Mouse (Mus musculus) heart, embryonic 16.5 days (tissue): ENCODE data around the gene Mast1. TPM values are rescaled to one million over a fixed set of nuclear protein-coding genes. Genes with fewer than 3 reads are reported as not detected.

Source experiments
- ATAC-seq: fragments of 200-750 bp; cut with Nextera tagmentation; replicated peaks from 2 replicates; pipeline ENCODE4 v1.8.0; 2017; ENCODE audit warnings: moderate number of reproducible peaks; ENCODE audit not compliant: insufficient read depth, low FRiP score; ENCODE audit errors: extremely low read depth
- H3K27ac ChIP-seq: fragments of 300-500 bp; sonication (generic); 2 replicates; pipeline ENCODE4 v1.5.1; 2014; ENCODE audit warnings: mild to moderate bottlenecking, low read length, control low read depth, moderate library complexity
- H3K27me3 ChIP-seq: fragments of 300-500 bp; sonication (generic); 2 replicates; pipeline ENCODE4 v1.6.1; 2014; ENCODE audit warnings: low read length, mixed read lengths; ENCODE audit not compliant: control insufficient read depth, insufficient read depth
- H3K36me3 ChIP-seq: fragments of 300-500 bp; sonication (generic); 2 replicates; pipeline ENCODE4 v1.6.1; 2014; ENCODE audit not compliant: control insufficient read depth, insufficient read depth
- H3K4me1 ChIP-seq: fragments of 300-500 bp; sonication (generic); 2 replicates; pipeline ENCODE4 v1.6.1; 2014; ENCODE audit warnings: low read length, mixed read lengths; ENCODE audit not compliant: control insufficient read depth, insufficient read depth
- H3K4me2 ChIP-seq: fragments of 300-500 bp; sonication (generic); 2 replicates; pipeline ENCODE4 v1.6.1; 2014; ENCODE audit warnings: low read depth, mild to moderate bottlenecking, control low read depth, low read length
- H3K4me3 ChIP-seq: fragments of 300-500 bp; sonication (generic); 2 replicates; pipeline ENCODE4 v1.5.1; 2014; ENCODE audit warnings: mild to moderate bottlenecking, control low read depth, low read length
- H3K9ac ChIP-seq: fragments of 300-500 bp; sonication (generic); 2 replicates; pipeline ENCODE4 v1.6.1; 2014; ENCODE audit warnings: low read length, control low read depth
- H3K9me3 ChIP-seq: fragments of 300-500 bp; sonication (generic); replicated peaks from 2 replicates; pipeline ENCODE4 v1.6.1; 2016; ENCODE audit warnings: low read length; ENCODE audit not compliant: control insufficient read depth
- WGBS: fragments of 180-500 bp; shearing (Covaris S2); extraction: QIAGEN DNeasy Blood & Tissue Kit; methylation state at CpG from one replicate; pipeline ENCODE4 v1.1.7; 2014; 5-methylcytosine and 5-hydroxymethylcytosine counted together
- microRNA-seq: library from miRNA; unstranded; fragments of <30 nt; microRNA quantifications from one replicate; pipeline ENCODE4, GENCODE M21; 2017
- polyA plus RNA-seq: library from polyadenylated mRNA; unstranded; fragments of >200 nt; fragmentation: Nextera tagmentation; extraction: Ambion mirVana; gene quantifications from 2 replicates; pipeline ENCODE4 v1.2.1, GENCODE M21; 2015

Gene Mast1
- polyA plus RNA-seq, 1 experiment from 2014 or later: 0.09 TPM

- Histone ChIP-seq H3K36me3 (no peaks in the 10 kb centered on the region), H3K4me1 (peaks cover 11% of the 10 kb centered on the region), H3K9ac (no peak overlapping the region), H3K4me2 (no peak overlapping the region), H3K4me3 (no peak overlapping the region), H3K27ac (no peak overlapping the region), H3K27me3 (no peaks in the 10 kb centered on the region), H3K9me3 (no peaks in the 10 kb centered on the region)
- no peak for ATAC-seq
- WGBS: 76% methylated on average over 3 of the region's 3 CpGs
Observed at GRCm38 (mm10) chr8:84874339-84874738, 62.8 kb downstream of the Mast1 start.

DNA sequence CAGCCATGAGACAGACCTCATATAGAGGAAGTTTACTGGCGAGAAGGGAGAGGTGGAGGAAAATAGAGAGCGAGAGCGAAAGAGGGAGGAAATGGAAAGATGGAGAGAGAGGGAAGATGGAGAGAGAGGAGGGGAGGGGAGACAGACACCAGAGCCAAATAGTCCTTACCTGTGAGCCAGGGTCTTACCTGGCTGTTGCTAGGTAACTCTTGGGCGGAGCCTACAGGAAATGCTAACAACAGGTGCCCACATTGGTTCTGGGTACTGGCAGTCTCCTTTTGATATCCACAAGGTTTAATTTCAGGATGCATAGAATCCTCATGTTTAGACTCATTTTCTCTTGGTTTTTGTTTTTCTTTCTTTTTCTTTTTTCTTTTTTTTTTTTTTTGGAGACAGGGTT, 64.1 kb downstream of the Mast1 start:
- no peak overlapping the region for H3K9ac ChIP-seq
- H3K9me3 ChIP-seq: no peaks in the 10 kb centered on the region
- WGBS: 66% methylated on average over 4 of the region's 4 CpGs
- H3K36me3 ChIP-seq: peaks cover 10% of the 10 kb centered on the region
- peak overlapping the region; percentile 58 for H3K4me3 ChIP-seq
- H3K4me1 ChIP-seq: peaks cover 11% of the 10 kb centered on the region
- peak overlapping the region; percentile 95 for H3K4me2 ChIP-seq
- no peak overlapping the region for H3K27ac ChIP-seq
- ATAC-seq: no peak
- H3K27me3 ChIP-seq: no peaks in the 10 kb centered on the region

DNA sequence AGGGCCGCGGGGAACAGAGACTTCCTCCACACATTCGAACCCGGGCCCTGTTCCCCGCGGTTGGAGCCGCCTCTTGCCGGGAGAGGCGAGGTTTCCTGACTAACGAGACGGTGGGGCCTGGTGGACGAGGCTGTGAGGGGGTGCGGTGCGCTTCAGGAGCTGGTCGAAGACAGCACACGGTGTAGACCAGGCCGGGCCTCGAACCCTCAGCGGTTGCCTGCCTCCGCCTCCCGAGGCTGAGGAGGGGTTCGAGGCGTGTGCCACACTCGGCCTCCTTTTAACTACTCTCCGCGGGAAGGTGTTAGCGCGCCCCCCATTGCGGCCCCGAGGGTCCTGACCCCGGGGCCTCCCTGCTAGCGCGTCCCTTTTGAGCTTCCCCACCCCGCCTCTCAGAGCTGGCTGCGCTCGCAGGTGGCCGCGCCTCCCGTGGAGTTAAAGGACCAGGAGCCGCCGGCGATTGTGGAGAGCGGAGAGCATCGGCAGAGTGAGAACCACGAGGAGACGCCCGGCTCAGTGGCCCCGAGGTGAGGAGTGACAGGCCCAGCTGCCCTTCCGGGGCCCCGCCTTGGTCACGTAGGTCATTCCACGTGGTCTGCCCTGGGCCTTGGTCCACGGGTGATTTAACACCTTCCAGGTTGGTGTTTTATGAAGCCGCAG, 64.7 kb downstream of the Mast1 start:
- Histone ChIP-seq H3K9me3 (no peaks in the 10 kb centered on the region), H3K27me3 (no peaks in the 10 kb centered on the region), H3K4me1 (peaks cover 11% of the 10 kb centered on the region), H3K27ac (no peak overlapping the region), H3K4me2 (peak overlapping the region; percentile 95), H3K36me3 (peaks cover 16% of the 10 kb centered on the region), H3K9ac (peak overlapping the region; percentile 71), H3K4me3 (peak overlapping the region; percentile 58)
- WGBS: 2% methylated on average over 54 of the region's 54 CpGs
- ATAC-seq: peak; percentile 69

- H3K36me3 ChIP-seq: peaks cover 22% of the 10 kb centered on the region
- H3K4me2 ChIP-seq: peak within 1 kb of the TSS; percentile 95
- WGBS: 13% methylated on average over 42 of the region's 46 CpGs
- H3K27ac ChIP-seq: no peak within 1 kb of the TSS
- H3K4me1 ChIP-seq: peaks cover 11% of the 10 kb centered on the region
- H3K9ac ChIP-seq: peak within 1 kb of the TSS; percentile 71
- peak; percentile 67 for ATAC-seq
- H3K9me3 ChIP-seq: no peaks in the 10 kb centered on the region
- no peaks in the 10 kb centered on the region for H3K27me3 ChIP-seq
- peak within 1 kb of the TSS; percentile 58 for H3K4me3 ChIP-seq
Observed at GRCm38 (mm10) chr8:84871376-84872308, 65.5 kb downstream of the Mast1 start, which contains the start of gene Syce2. TSS of gene Syce2 (plus strand) at chr8:84872111.

Small RNAs within 50 kb of the gene (microRNA-seq; reads per million reads assigned to microRNA genes)
- gene Gm24197 (not detected), gene Mir7069 (2.7 reads per million, percentile 9 among the genes with 10 or more reads in this experiment)

Other genes with a start within 250 kb of the Mast1 start
- gene Nacc1, start 249.5 kb downstream of the Mast1 start, polyA plus RNA-seq: 11.7 and 14.4 TPM in 2 replicates
- 10.2 and 12.0 TPM in 2 replicates for gene Lyl1, start 235.9 kb downstream of the Mast1 start, polyA plus RNA-seq
- gene G430095P16Rik, start 214.4 kb downstream of the Mast1 start, polyA plus RNA-seq: 3.1 and 4.7 TPM in 2 replicates
- gene Nfix, start 137.0 kb downstream of the Mast1 start, polyA plus RNA-seq: 12.7 and 15.9 TPM in 2 replicates
- 6.6 and 6.8 TPM in 2 replicates for gene Dand5, start 114.5 kb downstream of the Mast1 start, polyA plus RNA-seq
- gene Gadd45gip1, start 105.8 kb downstream of the Mast1 start, polyA plus RNA-seq: 47.7 and 48.3 TPM in 2 replicates
- gene Rad23a, start 96.7 kb downstream of the Mast1 start, polyA plus RNA-seq: 128 and 131 TPM in 2 replicates
- 630 and 641 TPM in 2 replicates for gene Calr, start 90.4 kb downstream of the Mast1 start, polyA plus RNA-seq
- gene Farsa, start 80.4 kb downstream of the Mast1 start, polyA plus RNA-seq: 63.2 and 64.4 TPM in 2 replicates
- 26.2 and 35.4 TPM in 2 replicates for gene Syce2, start 65.2 kb downstream of the Mast1 start, polyA plus RNA-seq
- 43.1 and 46.0 TPM in 2 replicates for gene Gcdh, start 43.4 kb downstream of the Mast1 start, polyA plus RNA-seq
- gene Klf1, start 35.4 kb downstream of the Mast1 start, polyA plus RNA-seq: 1.3 and 1.4 TPM in 2 replicates
- gene Dnase2a, start 28.8 kb downstream of the Mast1 start, polyA plus RNA-seq: 5.2 and 6.3 TPM in 2 replicates
- gene Rtbdn, start 9.6 kb upstream of the Mast1 start, polyA plus RNA-seq: 0.24 and 0.38 TPM in 2 replicates
- gene Gm49661, start 32.1 kb upstream of the Mast1 start, polyA plus RNA-seq: not detected in 2 replicates
- gene Prdx2, start 32.2 kb upstream of the Mast1 start, polyA plus RNA-seq: 591 and 662 TPM in 2 replicates
- 80.2 and 82.7 TPM in 2 replicates for gene Rnaseh2a, start 32.4 kb upstream of the Mast1 start, polyA plus RNA-seq
- gene Junb, start 41.4 kb upstream of the Mast1 start, polyA plus RNA-seq: 11.7 and 15.3 TPM in 2 replicates
- 8.9 and 9.1 TPM in 2 replicates for gene Hook2, start 53.2 kb upstream of the Mast1 start, polyA plus RNA-seq
- not detected in 2 replicates for gene Best2, start 77.2 kb upstream of the Mast1 start, polyA plus RNA-seq
- 111 and 112 TPM in 2 replicates for gene Asna1, start 87.9 kb upstream of the Mast1 start, polyA plus RNA-seq
- gene Trir, start 89.5 kb upstream of the Mast1 start, polyA plus RNA-seq: 61.9 and 76.5 TPM in 2 replicates
- 18.8 and 21.5 TPM in 2 replicates for gene Tnpo2, start 99.6 kb upstream of the Mast1 start, polyA plus RNA-seq
- 19.5 and 20.6 TPM in 2 replicates for gene Fbxw9, start 122.7 kb upstream of the Mast1 start, polyA plus RNA-seq
- not detected in 2 replicates for gene Gm5741, start 130.6 kb upstream of the Mast1 start, polyA plus RNA-seq
- gene Dhps, start 134.4 kb upstream of the Mast1 start, polyA plus RNA-seq: 48.5 and 51.5 TPM in 2 replicates
- gene Wdr83os, start 143.4 kb upstream of the Mast1 start, polyA plus RNA-seq: 115 TPM in 2 replicates
- 46.6 and 47.0 TPM in 2 replicates for gene Wdr83, start 143.9 kb upstream of the Mast1 start, polyA plus RNA-seq
- gene Man2b1, start 145.9 kb upstream of the Mast1 start, polyA plus RNA-seq: 33.9 and 39.3 TPM in 2 replicates
- 1.1 and 1.5 TPM in 2 replicates for gene Zfp791, start 185.7 kb upstream of the Mast1 start, polyA plus RNA-seq
- not detected in 2 replicates for gene Cks1brt, start 214.6 kb upstream of the Mast1 start, polyA plus RNA-seq